ENCODE assay signal across 8 mouse cellular contexts in genomic region chr10:128232420-128232985, GRCm38 (mm10). TPM values are rescaled to one million over a fixed set of nuclear protein-coding genes. Genes with fewer than 3 reads are reported as not detected.
A peak's percentile ranks its signal among the peaks of the same experiment; 100 is the strongest.
DNase-seq lines count a peak whose midpoint lies in the region; ATAC-seq and TF ChIP-seq lines count a peak whose summit lies in the region.

No protein-coding gene starts in this region.

- no peaks in the 10 kb centered on the region for H3K36me3 ChIP-seq in forebrain, embryonic 15.5 days
- no peaks in the 10 kb centered on the region for H3K36me3 ChIP-seq in hindbrain, postnatal 0 days (ENCODE audit: insufficient read depth, low read length)

- peak; percentile 69 for DNase-seq in gastrocnemius, adult 18-20 months (ENCODE audit: low spot score)
- DNase-seq in gastrocnemius, adult 8-10 months (ENCODE audit: low spot score in 2 of 2): no peak
- DNase-seq in cerebellum, adult 18-20 months: peak; percentile 68 to 79
- DNase-seq in hindbrain, postnatal 0 days (ENCODE audit: low spot score): peak; percentile 91
- peak; percentile 56 to 57 for DNase-seq in left cerebral cortex, adult 18-20 months (ENCODE audit: low spot score in 2 of 2)
- DNase-seq in lung, postnatal 36 days: peak; percentile 89
- peak; percentile 66 to 68 for DNase-seq in right cerebral cortex, postnatal 10 days (ENCODE audit: low spot score in 2 of 2)

- peak; percentile 81 for TF ChIP-seq CTCF in hindbrain, postnatal 0 days (IDR thresholded peaks at IDR 0.05; ENCODE audit: low read depth)

- ATAC-seq in forebrain, embryonic 15.5 days (replicated peaks): peak; percentile 35
- no peak; the same call in 1 of the 2 replicates for ATAC-seq in hindbrain, postnatal 0 days

- H3K4me1 ChIP-seq in forebrain, embryonic 15.5 days: peaks cover 13% of the 10 kb centered on the region
- 0 out of 2 replicates have a peak, but pooled peaks cover 3% of the 10 kb centered on the region for H3K4me1 ChIP-seq in hindbrain, postnatal 0 days (ENCODE audit: insufficient read depth, low read length)

- no peaks in the 10 kb centered on the region for H3K27me3 ChIP-seq in forebrain, embryonic 15.5 days
- no peaks in the 10 kb centered on the region for H3K27me3 ChIP-seq in hindbrain, postnatal 0 days (ENCODE audit: insufficient read depth, low read length)

- WGBS in forebrain, embryonic 15.5 days: 0% methylated on average over 14 of the region's 14 CpGs
- under 1% methylated on average over 14 of the region's 14 CpGs for WGBS in hindbrain, postnatal 0 days

- H3K4me2 ChIP-seq in forebrain, embryonic 15.5 days (replicated peaks): peak overlapping the region; percentile 59
- peak overlapping the region; percentile 64 for H3K4me2 ChIP-seq in hindbrain, postnatal 0 days (ENCODE audit: low read depth, low read length)

- no peaks in the 10 kb centered on the region for H3K9me3 ChIP-seq in forebrain, embryonic 15.5 days
- H3K9me3 ChIP-seq in hindbrain, postnatal 0 days (ENCODE audit: low read length): no peaks in the 10 kb centered on the region

- H3K9ac ChIP-seq in forebrain, embryonic 15.5 days (replicated peaks): peak overlapping the region; percentile 79
- H3K9ac ChIP-seq in hindbrain, postnatal 0 days (replicated peaks; ENCODE audit: low read length): peak overlapping the region; percentile 67

- peak overlapping the region; percentile 57 for H3K4me3 ChIP-seq in forebrain, embryonic 15.5 days
- H3K4me3 ChIP-seq in hindbrain, postnatal 0 days (ENCODE audit: low read length): peak overlapping the region; percentile 60

- H3K27ac ChIP-seq in forebrain, embryonic 15.5 days (replicated peaks): peak overlapping the region; percentile 94
- peak overlapping the region; percentile 88 for H3K27ac ChIP-seq in hindbrain, postnatal 0 days

RNA-seq across cellular contexts. Expression of gene Timeless, which starts 0.6 kb away (rescaled TPM):
- 1 to 10 TPM; 2.1 to 3.2 TPM for total RNA-seq in gastrocnemius, adult 18-20 months (2021)
- total RNA-seq in gastrocnemius, adult 8-10 months (2022): 1 to 10 TPM; 1.4 to 1.9 (median 1.7) TPM
- polyA plus RNA-seq in forebrain, embryonic 15.5 days (2015; fragmentation: Nextera tagmentation; extraction: Ambion mirVana): 32.0 and 35.8 TPM in 2 replicates
- total RNA-seq in hindbrain, postnatal 0 days (2014; rRNA removed): 13.0 and 15.6 TPM in 2 replicates
- polyA plus RNA-seq in hindbrain, postnatal 0 days (2015; fragmentation: Nextera tagmentation; extraction: Ambion mirVana): 15.2 and 17.0 TPM in 2 replicates
- 1 to 10 TPM; 7.0 to 9.2 TPM for total RNA-seq in left cerebral cortex, adult 18-20 months (2021)

RNA-seq across cellular contexts. Expression of gene Mip, which starts 6.9 kb away (rescaled TPM):
- total RNA-seq in gastrocnemius, adult 18-20 months (2021): not detected
- not detected for total RNA-seq in gastrocnemius, adult 8-10 months (2022)
- polyA plus RNA-seq in forebrain, embryonic 15.5 days (2015; fragmentation: Nextera tagmentation; extraction: Ambion mirVana): 0.19 TPM in 1 of 2 replicates, not detected in the other
- 0.21 and 0.25 TPM in 2 replicates for total RNA-seq in hindbrain, postnatal 0 days (2014; rRNA removed)
- polyA plus RNA-seq in hindbrain, postnatal 0 days (2015; fragmentation: Nextera tagmentation; extraction: Ambion mirVana): not detected in 2 replicates
- total RNA-seq in left cerebral cortex, adult 18-20 months (2021): not detected

RNA-seq across cellular contexts. Expression of gene Spryd4, which starts 20.9 kb away (rescaled TPM):
- 10 to 100 TPM; 33.0 to 34.6 TPM for total RNA-seq in gastrocnemius, adult 18-20 months (2021)
- 10 to 100 TPM; 30.5 to 33.5 (median 32.4) TPM for total RNA-seq in gastrocnemius, adult 8-10 months (2022)
- 19.1 and 19.8 TPM in 2 replicates for polyA plus RNA-seq in forebrain, embryonic 15.5 days (2015; fragmentation: Nextera tagmentation; extraction: Ambion mirVana)
- 25.8 and 29.6 TPM in 2 replicates for total RNA-seq in hindbrain, postnatal 0 days (2014; rRNA removed)
- 22.3 and 24.5 TPM in 2 replicates for polyA plus RNA-seq in hindbrain, postnatal 0 days (2015; fragmentation: Nextera tagmentation; extraction: Ambion mirVana)
- 10 to 100 TPM; 10.4 to 10.8 TPM for total RNA-seq in left cerebral cortex, adult 18-20 months (2021)

RNA-seq across cellular contexts. Expression of gene Apon, which starts 21.4 kb away (rescaled TPM):
- total RNA-seq in gastrocnemius, adult 18-20 months (2021): under 1 TPM in 1 of 2 experiments, not detected in 1; 0.21 TPM
- under 1 TPM in 1 of 4 experiments, not detected in 3; 0.21 TPM for total RNA-seq in gastrocnemius, adult 8-10 months (2022)
- 0.19 TPM in 1 of 2 replicates, not detected in the other for polyA plus RNA-seq in forebrain, embryonic 15.5 days (2015; fragmentation: Nextera tagmentation; extraction: Ambion mirVana)
- total RNA-seq in hindbrain, postnatal 0 days (2014; rRNA removed): not detected in 2 replicates
- polyA plus RNA-seq in hindbrain, postnatal 0 days (2015; fragmentation: Nextera tagmentation; extraction: Ambion mirVana): not detected in 2 replicates
- not detected for total RNA-seq in left cerebral cortex, adult 18-20 months (2021)

RNA-seq across cellular contexts. Expression of gene Apof, which starts 36.0 kb away (rescaled TPM):
- under 1 TPM in 1 of 2 experiments, not detected in 1; 0.28 TPM for total RNA-seq in gastrocnemius, adult 18-20 months (2021)
- not detected for total RNA-seq in gastrocnemius, adult 8-10 months (2022)
- not detected in 2 replicates for polyA plus RNA-seq in forebrain, embryonic 15.5 days (2015; fragmentation: Nextera tagmentation; extraction: Ambion mirVana)
- total RNA-seq in hindbrain, postnatal 0 days (2014; rRNA removed): 0.50 TPM in 1 of 2 replicates, not detected in the other
- polyA plus RNA-seq in hindbrain, postnatal 0 days (2015; fragmentation: Nextera tagmentation; extraction: Ambion mirVana): 0.23 and 0.41 TPM in 2 replicates
- not detected for total RNA-seq in left cerebral cortex, adult 18-20 months (2021)

Comparison
In these comparisons a context has a peak if more than half of its experiments do, and no peak if none do; other contexts are left out.
1. DNase-seq: peak in gastrocnemius, adult 18-20 months (single experiment), cerebellum, adult 18-20 months (2 of 2), hindbrain, postnatal 0 days (single experiment), left cerebral cortex, adult 18-20 months (2 of 2), lung, postnatal 36 days (single experiment) and right cerebral cortex, postnatal 10 days (2 of 2); none in gastrocnemius, adult 8-10 months (0 of 2).